Mouse (Mus musculus) heart, postnatal 4 days (tissue): ENCODE results near the gene Gm49388. TPM values are rescaled to one million over a fixed set of nuclear protein-coding genes. Genes with fewer than 3 reads are reported as not detected.
A peak's percentile ranks its signal among the peaks of the same experiment; 100 is the strongest.
"Not testable (repeated sequence)": the region's sequence is repeated elsewhere in the genome, so short reads cannot be mapped to it uniquely, and the experiment has no call there.

Experiments used
- DNase-seq: peaks from one replicate; pipeline ENCODE4 v3.0.0; 2021
- total RNA-seq, 2 experiments: library from RNA; stranded (reverse); gene quantifications; 2 replicates each; pipeline ENCODE4 v1.2.3; 2021

Gene Gm49388
- total RNA-seq, 2 experiments from 2014 or later, result 3.0 to 3.2 TPM

- peak; percentile 22 for DNase-seq
Measured at GRCm38 (mm10) chr7:127768346-127768996, 16.9 kb upstream of the Gm49388 start.

DNA sequence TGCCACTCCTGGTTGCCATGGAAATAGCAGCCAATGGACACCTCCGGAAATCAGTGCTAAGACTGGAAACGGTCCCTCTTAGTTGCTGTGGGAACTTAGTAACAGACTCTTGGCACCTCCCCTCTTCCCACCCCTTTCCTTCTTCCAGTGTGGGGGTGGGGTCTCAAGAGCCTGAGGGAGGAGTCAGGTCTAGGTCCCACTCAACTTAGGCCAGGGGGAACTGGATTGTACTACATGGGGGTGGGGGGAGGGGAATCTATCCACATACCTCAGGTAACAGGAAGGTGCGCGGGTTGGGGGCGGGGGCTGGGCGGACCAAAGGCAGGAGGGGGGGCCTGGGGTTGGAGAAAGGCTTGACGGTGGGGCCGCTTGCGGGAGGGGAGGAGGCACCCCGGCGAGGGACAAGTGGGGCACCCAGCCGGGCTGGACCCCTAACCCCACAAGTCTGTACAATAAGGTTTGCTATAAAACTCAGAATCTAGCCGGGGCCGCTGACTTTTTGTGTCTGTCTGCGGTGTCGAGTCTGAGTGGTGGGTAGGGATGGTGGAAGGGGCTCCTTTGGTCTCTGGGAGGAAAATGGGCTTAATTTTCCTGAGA is 16.3 kb upstream of the Gm49388 start:
- peak; percentile 96 for DNase-seq

DNA sequence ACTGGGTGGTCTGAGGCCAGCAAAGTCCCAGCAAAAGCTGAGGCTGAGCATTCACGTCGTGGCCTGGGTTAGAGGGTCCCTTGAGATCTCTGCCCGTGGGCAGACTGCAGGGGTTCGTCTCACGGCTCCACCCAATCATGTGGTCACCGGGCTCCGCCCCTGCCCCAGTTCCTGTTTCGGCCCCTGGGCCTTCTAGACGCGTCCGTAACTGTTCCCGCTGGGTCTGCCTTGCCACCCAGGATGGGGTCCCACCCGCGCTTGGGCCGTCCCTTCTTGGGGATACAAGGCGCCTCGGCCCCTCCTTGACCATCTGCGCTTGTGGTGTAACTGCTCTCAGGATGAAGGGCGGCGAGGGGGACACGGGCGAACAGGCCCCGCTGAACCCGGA is 15.8 kb upstream of the Gm49388 start, which contains the start of gene Orai3:
Orai3 (plus strand) TSS at position 165 of the 388 bp plus-strand sequence.
- DNase-seq, result peak; percentile 86

DNA sequence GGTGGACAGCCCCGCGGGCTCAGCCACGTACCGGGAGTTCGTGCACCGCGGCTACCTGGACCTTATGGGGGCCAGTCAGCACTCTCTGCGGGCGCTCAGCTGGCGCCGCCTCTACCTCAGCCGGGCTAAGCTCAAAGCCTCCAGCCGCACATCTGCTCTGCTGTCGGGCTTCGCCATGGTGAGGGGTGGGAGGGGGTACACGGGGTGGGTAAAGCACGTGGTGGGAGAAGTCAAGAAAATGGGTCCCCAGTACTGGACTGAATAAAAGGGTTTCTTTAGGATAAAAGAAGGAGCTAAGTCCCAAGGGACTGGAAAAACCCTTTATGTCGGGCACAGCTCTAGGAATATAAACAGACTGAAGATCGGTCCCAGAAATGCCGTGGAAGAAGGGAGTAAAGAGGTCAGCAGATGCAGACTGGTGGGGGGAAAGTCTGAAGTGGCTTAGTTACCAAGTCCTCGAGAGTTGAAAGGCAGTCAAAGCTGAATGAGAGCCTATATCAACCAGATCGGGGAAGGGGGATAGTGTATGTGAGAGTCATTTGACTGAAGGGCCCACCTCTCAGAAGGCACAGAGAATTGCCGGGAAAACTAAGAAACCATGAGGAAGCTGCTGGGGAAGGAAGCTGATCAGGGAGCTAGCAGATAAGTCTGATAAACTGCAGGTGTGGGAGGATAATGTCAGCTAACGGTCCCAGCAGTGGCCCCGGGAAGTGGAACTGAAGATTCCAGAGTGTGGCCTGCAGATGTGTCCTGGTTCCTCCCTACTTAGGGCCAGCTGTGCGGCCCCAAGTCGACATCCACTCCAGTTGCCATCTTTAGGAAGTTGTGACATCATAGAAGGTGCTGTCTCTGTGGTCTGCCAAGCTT is 15.1 kb upstream of the Gm49388 start:
- DNase-seq, result no peak

- no peak for DNase-seq
Measured at GRCm38 (mm10) chr7:127771262-127771661, 14.1 kb upstream of the Gm49388 start.

DNA sequence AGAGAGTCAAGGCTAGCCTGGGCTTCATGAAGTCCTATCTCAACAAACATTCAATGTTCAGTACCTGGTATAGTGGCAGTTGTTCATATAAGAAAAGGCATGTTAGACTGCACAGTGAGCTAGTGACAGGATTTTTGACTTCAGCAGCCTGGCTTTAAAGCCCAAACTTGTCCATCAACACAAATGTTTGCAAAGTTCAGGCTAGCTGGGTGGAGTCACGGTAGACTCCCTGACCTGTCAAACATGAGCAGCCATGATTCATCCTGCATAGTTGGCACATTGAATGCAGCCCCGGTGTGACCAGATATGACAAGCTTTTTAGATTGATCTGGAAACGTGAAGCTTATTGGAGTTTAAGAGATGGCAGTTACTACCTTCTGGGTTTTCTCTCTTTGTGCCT is 13.3 kb upstream of the Gm49388 start:
- no peak for DNase-seq

DNA sequence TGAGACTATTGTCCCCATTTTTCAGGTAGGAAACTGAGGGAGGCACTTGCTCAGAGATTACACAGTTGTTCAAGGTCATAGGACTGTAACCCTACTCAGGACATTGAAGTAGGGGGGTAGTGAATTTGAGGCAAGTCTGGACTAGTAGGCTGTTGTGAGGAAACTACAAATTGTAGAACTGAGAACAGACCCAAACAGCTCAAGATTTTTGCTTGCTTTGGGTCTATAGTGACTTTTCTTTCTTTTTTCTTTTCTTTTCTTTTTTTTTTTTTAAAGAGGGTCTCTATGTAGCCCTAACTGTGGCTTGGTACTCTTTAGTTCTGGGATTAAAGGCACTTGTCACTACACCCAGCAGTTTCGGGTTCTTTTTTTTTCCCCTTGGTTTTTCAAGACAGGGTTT is 12.9 kb upstream of the Gm49388 start:
- DNase-seq, result no peak

DNA sequence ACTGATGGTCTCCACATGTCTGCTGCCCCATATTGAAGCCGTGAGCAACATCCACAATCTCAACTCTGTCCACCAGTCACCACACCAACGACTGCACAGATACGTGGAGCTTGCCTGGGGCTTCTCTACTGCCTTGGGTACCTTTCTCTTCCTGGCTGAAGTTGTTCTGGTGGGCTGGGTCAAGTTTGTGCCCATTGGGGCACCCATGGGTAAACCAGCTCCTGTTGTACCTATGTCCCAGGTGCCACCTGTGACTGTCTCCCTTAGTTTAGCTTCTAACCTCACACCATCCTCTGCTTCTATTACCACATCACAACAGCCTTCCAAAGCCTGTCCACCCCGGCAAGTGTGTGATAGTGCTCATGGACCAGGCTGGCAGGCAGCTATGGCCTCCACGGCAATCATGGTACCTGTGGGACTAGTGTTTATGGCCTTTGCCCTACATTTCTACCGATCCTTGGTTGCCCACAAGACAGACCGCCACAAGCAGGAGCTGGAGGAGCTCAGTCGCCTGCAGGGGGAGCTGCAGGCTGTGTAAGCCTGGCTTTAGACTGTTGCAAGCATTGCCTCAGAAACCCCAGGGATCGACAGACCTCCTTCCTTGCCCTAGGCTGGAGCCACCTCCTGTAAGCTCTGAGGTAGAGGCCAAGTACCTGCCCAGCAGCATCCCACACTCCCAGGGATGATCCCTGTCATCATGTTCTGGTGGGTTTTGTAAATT is 11.6 kb upstream of the Gm49388 start:
- peak; percentile 81 for DNase-seq

DNA sequence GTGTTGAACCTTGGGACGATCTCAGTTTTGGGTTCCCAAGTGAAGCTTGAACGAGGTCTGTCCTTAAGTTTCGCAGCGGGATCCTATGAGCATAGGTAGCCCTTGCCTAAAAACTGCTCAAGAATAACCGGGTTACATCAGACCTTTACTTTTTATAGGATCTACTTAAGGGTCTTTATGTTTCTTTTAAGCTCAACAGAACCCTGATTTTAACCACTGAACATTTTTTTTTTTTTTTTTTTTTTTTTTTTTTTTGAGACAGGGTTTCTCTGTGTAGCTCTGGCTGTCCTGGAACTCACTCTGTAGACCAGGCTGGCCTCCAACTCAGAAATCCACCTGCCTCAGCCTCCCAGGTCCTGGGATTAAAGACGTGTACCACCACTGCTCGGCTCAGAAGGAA is 9.6 kb upstream of the Gm49388 start:
- DNase-seq, result not testable (repeated sequence)

DNA sequence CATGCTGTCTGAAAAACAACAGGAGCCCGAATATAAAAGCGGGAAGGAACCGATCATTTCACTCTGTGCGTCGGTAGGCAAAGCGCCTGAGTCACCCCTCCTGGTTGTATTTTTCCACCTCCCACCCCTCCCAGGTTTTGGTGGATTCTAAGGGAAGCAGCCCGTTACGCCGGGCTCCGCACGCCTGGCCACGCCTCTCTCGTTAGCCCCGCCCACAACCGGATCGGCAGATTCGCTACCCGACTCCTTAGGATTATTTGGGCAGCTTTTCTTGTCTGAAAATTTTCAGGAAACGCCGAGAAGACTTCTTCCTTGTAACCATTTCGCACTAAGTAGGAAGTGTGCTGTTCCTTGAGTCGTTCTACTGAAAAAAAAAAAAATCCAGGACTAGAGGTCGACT is 9.0 kb upstream of the Gm49388 start, which contains the start of gene Setd1a:
Setd1a (plus strand) TSS at position 245 of the 400 bp plus-strand sequence.
- peak; percentile 94 for DNase-seq

- peak; percentile 97 for DNase-seq
Measured at GRCm38 (mm10) chr7:127776878-127777473, 8.4 kb upstream of the Gm49388 start.

- DNase-seq, result peak; percentile 74
Measured at GRCm38 (mm10) chr7:127777474-127778266, 7.7 kb upstream of the Gm49388 start.

DNA sequence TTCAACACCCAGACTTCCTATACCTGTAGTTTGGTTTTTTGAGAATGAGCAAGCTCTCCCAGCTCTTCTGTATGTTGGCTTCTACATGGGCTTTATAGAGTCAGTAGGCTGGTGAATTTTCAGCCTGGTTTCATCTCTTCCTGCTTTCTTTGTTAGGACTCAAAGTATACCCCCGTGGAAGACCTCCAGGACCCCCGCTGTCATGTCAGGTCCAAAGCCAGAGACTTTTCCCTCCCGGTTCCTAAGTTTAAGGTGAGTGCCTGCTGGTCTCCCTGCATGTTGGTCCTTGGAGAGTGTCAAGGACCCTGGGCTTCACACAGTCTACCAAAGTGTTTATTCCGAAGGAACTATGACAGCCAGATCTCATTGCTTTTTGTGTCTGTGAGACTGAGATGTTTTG is 7.1 kb upstream of the Gm49388 start:
- no peak for DNase-seq

GRCm38 (mm10) chr7:127797076-127797845 is 11.9 kb downstream of the Gm49388 start:
- no peak for DNase-seq

GRCm38 (mm10) chr7:127798591-127798990 is 13.2 kb downstream of the Gm49388 start:
- no peak for DNase-seq

DNA sequence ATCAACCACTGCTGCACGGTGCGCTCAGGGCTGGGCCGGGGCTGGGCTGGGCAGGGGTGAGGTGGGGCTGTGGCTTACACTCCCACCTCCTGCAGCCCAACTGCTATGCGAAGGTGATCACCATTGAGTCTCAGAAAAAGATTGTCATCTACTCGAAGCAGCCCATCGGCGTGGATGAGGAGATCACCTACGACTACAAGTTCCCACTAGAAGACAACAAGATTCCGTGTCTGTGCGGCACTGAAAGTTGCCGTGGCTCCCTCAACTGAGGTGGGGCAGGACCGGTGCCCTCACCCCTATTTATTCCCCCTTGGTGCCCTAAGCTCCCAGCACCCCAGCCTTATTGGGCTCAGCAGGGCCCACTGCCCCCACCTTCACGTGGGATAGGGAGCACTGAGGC is 13.8 kb downstream of the Gm49388 start:
- no peak for DNase-seq

- no peak for DNase-seq
Measured at GRCm38 (mm10) chr7:127799738-127800137, 14.3 kb downstream of the Gm49388 start.

GRCm38 (mm10) chr7:127800435-127801009 is 15.1 kb downstream of the Gm49388 start, which contains the start of gene Hsd3b7:
Gene Hsd3b7, plus strand, starts transcription at chr7:127800604.
- peak; percentile 97 for DNase-seq

DNA sequence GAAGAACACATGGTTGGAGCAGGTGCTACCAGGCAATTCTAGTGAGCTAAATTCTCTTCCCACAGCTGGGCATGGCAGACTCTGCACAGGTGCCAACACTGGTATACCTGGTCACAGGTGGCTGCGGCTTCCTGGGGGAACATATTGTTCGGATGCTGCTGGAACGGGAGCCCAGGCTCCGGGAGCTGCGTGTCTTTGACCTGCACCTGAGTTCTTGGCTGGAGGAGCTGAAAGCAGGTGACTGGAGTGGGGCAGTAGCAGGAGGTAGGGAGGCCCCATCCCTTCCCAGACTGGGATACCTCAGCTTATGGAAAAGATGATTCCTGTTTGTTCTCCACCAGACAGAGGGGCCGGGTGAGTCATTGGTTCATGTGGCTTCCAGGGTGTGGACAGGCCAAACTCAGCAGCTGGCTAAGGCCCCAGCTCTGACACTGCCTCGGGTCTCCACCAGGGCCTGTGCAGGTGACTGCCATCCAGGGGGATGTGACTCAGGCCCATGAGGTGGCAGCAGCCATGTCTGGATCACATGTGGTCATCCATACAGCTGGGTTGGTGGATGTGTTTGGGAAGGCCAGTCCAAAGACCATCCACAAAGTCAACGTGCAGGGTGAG is 15.7 kb downstream of the Gm49388 start:
- peak; percentile 33 for DNase-seq

DNA sequence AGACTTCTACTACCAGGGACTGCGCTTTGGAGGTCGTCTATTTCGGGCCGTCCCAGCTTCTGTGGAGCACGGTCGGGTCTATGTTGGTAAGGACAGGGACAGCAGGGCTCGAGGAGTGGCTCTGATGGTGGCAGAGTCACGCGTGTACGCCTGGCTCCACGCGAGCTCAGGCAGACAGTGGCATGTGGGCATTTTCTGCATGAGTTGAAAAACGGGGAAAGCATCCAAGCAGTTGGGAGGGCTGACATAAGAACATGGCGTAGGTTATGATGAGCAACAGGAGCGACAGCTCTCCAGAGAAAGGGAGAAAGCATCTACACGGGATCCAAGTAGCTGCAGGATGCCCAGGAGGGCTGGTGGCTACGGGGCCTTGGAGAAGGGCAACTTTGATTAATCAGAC is 16.9 kb downstream of the Gm49388 start:
- no peak for DNase-seq
